Mouse (Mus musculus): ENCODE measurements around the gene Mtrex. TPM values are rescaled to one million over a fixed set of nuclear protein-coding genes. Genes with fewer than 3 reads are reported as not detected.

Gene Mtrex
- polyA plus RNA-seq (2015; fragmentation: Nextera tagmentation; extraction: Ambion mirVana), result 57.3 and 64.1 TPM in 2 replicates

- peaks cover 20% of the 10 kb centered on the region for H3K4me1 ChIP-seq (ENCODE audit: control insufficient read depth, insufficient read depth, low read length)
- H3K27me3 ChIP-seq (ENCODE audit: control insufficient read depth, insufficient read depth, low read depth, low read length), result no peaks in the 10 kb centered on the region
- under 1% methylated on average over 57 of the region's 57 CpGs for WGBS
- ATAC-seq, result peak; percentile 99
- H3K27ac ChIP-seq (ENCODE audit: low read length), result peak within 1 kb of the TSS; percentile 86
- peaks cover 8% of the 10 kb centered on the region; the same call in 1 of the 2 replicates for H3K36me3 ChIP-seq (ENCODE audit: control insufficient read depth, insufficient read depth, low read length)
- H3K4me3 ChIP-seq (ENCODE audit: low read depth, low read length), result peak within 1 kb of the TSS; percentile 88
- peak within 1 kb of the TSS; percentile 71 for H3K4me2 ChIP-seq (ENCODE audit: low read length)
- H3K9me3 ChIP-seq (replicated peaks; ENCODE audit: control insufficient read depth, low read length, poor library complexity, severe bottlenecking), result no peaks in the 10 kb centered on the region
- H3K9ac ChIP-seq (ENCODE audit: low read depth, low read length), result peak within 1 kb of the TSS; percentile 80
Observed at GRCm38 (mm10) chr13:112927287-112928001, at the start of gene Mtrex, which contains the start of gene Dhx29. Mtrex (minus strand) TSS chr13:112927398. Dhx29 (plus strand) TSS chr13:112927454.

DNA sequence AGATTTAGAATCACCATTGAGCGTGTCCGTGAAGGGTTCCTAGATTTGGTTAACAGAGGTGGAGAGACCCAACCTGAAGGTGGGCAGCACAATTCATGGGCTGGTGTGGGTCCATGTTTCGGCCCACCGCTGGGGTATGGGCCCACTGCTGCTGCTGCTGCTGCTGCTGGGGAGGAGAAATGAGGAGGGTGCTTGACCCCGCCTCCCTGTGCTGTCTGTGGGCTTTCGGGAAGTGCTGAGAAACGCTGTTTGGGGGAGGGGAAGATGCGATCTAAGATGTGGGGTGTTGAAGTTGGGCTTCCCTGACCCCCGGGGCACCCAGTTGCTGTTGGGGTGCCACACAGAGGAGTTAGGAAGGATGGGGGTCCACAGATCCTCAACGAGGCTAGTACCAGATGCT is 49.5 kb upstream of the Mtrex start:
- no peak overlapping the region for H3K27ac ChIP-seq (ENCODE audit: low read length)
- H3K27me3 ChIP-seq (ENCODE audit: control insufficient read depth, insufficient read depth, low read depth, low read length), result peaks cover 4% of the 10 kb centered on the region; the same call in 1 of the 2 replicates
- no peaks in the 10 kb centered on the region for H3K9me3 ChIP-seq (replicated peaks; ENCODE audit: control insufficient read depth, low read length, poor library complexity, severe bottlenecking)
- no peak overlapping the region for H3K9ac ChIP-seq (ENCODE audit: low read depth, low read length)
- H3K4me3 ChIP-seq (ENCODE audit: low read depth, low read length), result no peak overlapping the region
- H3K36me3 ChIP-seq (ENCODE audit: control insufficient read depth, insufficient read depth, low read length), result no peaks in the 10 kb centered on the region
- ATAC-seq, result no peak
- no peaks in the 10 kb centered on the region for H3K4me1 ChIP-seq (ENCODE audit: control insufficient read depth, insufficient read depth, low read length)
- WGBS, result 51% methylated on average over 10 of the region's 10 CpGs
- no peak overlapping the region for H3K4me2 ChIP-seq (ENCODE audit: low read length)

DNA sequence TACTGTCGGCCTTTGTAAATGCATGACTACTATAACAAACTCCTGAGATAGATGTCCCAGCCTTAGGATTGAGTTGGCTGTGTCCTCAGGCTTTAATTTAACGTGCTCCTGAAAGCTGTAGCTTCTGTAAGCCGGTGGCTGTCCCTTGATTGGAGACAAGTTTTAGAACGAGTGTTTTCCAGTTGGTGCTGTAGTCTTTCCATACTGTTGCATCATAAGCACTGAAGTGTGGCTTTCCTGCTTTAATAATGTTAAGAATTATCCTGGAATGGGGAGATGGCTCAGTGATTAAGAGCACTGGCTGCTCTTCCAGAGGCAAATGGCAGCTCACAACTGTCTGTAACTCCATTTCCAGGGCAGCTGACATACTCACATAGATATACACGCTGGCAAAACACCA is 40.1 kb upstream of the Mtrex start:
- H3K9ac ChIP-seq (ENCODE audit: low read depth, low read length), result no peak overlapping the region
- H3K9me3 ChIP-seq (replicated peaks; ENCODE audit: control insufficient read depth, low read length, poor library complexity, severe bottlenecking), result no peaks in the 10 kb centered on the region
- no peaks in the 10 kb centered on the region for H3K27me3 ChIP-seq (ENCODE audit: control insufficient read depth, insufficient read depth, low read depth, low read length)
- H3K36me3 ChIP-seq (ENCODE audit: control insufficient read depth, insufficient read depth, low read length), result peaks cover 29% of the 10 kb centered on the region
- H3K4me1 ChIP-seq (ENCODE audit: control insufficient read depth, insufficient read depth, low read length), result no peaks in the 10 kb centered on the region
- WGBS, result 91% methylated on average over 5 of the region's 5 CpGs
- no peak for ATAC-seq
- H3K27ac ChIP-seq (ENCODE audit: low read length), result no peak overlapping the region
- H3K4me2 ChIP-seq (ENCODE audit: low read length), result no peak overlapping the region
- no peak overlapping the region for H3K4me3 ChIP-seq (ENCODE audit: low read depth, low read length)

DNA sequence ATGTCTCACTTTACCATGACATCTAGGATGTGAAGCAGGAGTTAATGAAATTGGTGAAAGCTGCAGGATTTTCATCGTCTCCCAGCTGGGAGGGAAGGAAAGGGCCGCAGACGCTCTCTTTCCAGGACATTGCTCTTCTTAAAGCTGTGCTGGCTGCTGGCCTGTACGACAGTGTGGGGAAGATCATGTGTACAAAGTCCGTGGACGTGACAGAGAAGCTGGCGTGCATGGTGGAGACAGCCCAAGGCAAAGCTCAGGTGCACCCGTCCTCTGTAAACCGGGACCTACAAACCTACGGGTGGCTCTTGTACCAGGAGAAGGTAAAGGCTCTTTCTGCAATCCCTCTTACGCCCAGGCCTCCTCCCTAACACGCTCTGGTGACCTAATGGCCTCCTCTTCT is 37.2 kb upstream of the Mtrex start:
- Histone ChIP-seq H3K36me3 (ENCODE audit: control insufficient read depth, insufficient read depth, low read length) (peaks cover 34% of the 10 kb centered on the region), H3K27me3 (ENCODE audit: control insufficient read depth, insufficient read depth, low read depth, low read length) (no peaks in the 10 kb centered on the region), H3K9me3 (replicated peaks; ENCODE audit: control insufficient read depth, low read length, poor library complexity, severe bottlenecking) (no peaks in the 10 kb centered on the region), H3K4me2 (ENCODE audit: low read length) (no peak overlapping the region), H3K4me1 (ENCODE audit: control insufficient read depth, insufficient read depth, low read length) (no peaks in the 10 kb centered on the region), H3K9ac (ENCODE audit: low read depth, low read length) (no peak overlapping the region), H3K4me3 (ENCODE audit: low read depth, low read length) (no peak overlapping the region), H3K27ac (ENCODE audit: low read length) (no peak overlapping the region)
- no peak for ATAC-seq
- 93% methylated on average over 12 of the region's 12 CpGs for WGBS

- no peaks in the 10 kb centered on the region for H3K4me1 ChIP-seq (ENCODE audit: control insufficient read depth, insufficient read depth, low read length)
- H3K4me3 ChIP-seq (ENCODE audit: low read depth, low read length), result no peak overlapping the region
- ATAC-seq, result no peak
- H3K36me3 ChIP-seq (ENCODE audit: control insufficient read depth, insufficient read depth, low read length), result peaks cover 34% of the 10 kb centered on the region
- no peak overlapping the region for H3K9ac ChIP-seq (ENCODE audit: low read depth, low read length)
- H3K27ac ChIP-seq (ENCODE audit: low read length), result no peak overlapping the region
- 79% methylated on average over 5 of the region's 5 CpGs for WGBS
- no peaks in the 10 kb centered on the region for H3K9me3 ChIP-seq (replicated peaks; ENCODE audit: control insufficient read depth, low read length, poor library complexity, severe bottlenecking)
- no peak overlapping the region for H3K4me2 ChIP-seq (ENCODE audit: low read length)
- H3K27me3 ChIP-seq (ENCODE audit: control insufficient read depth, insufficient read depth, low read depth, low read length), result no peaks in the 10 kb centered on the region
Observed at GRCm38 (mm10) chr13:112963081-112963480, 35.9 kb upstream of the Mtrex start.

GRCm38 (mm10) chr13:112954067-112954466 is 26.9 kb upstream of the Mtrex start:
- Histone ChIP-seq H3K27ac (ENCODE audit: low read length) (no peak overlapping the region), H3K4me2 (ENCODE audit: low read length) (no peak overlapping the region), H3K4me3 (ENCODE audit: low read depth, low read length) (no peak overlapping the region), H3K36me3 (ENCODE audit: control insufficient read depth, insufficient read depth, low read length) (peaks cover 31% of the 10 kb centered on the region), H3K9me3 (replicated peaks; ENCODE audit: control insufficient read depth, low read length, poor library complexity, severe bottlenecking) (no peaks in the 10 kb centered on the region), H3K4me1 (ENCODE audit: control insufficient read depth, insufficient read depth, low read length) (no peaks in the 10 kb centered on the region), H3K9ac (ENCODE audit: low read depth, low read length) (no peak overlapping the region), H3K27me3 (ENCODE audit: control insufficient read depth, insufficient read depth, low read depth, low read length) (no peaks in the 10 kb centered on the region)
- 92% methylated on average over 8 of the region's 8 CpGs for WGBS
- no peak for ATAC-seq

DNA sequence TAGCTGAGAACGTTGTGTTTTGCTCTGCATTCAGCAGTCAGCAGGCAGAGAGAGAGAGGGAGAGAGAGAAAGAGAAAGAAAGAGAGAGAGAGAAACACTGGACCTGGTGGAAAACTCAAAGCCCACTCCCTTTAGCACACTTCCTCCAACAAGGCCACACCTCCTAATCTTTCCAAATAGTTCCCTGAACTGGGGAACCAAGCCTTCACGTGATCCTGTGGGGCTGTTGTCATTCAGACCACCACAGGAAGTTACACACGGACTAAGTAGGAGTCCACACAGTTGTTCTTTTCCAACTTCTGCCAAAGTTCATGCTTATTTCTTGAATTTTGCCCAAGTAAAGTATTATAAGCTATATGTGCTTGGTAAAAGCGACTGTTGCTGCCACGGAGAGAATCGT is 18.7 kb upstream of the Mtrex start:
- no peaks in the 10 kb centered on the region for H3K27me3 ChIP-seq (ENCODE audit: control insufficient read depth, insufficient read depth, low read depth, low read length)
- no peak for ATAC-seq
- no peak overlapping the region for H3K4me3 ChIP-seq (ENCODE audit: low read depth, low read length)
- WGBS, result 85% methylated on average over 6 of the region's 6 CpGs
- no peak overlapping the region for H3K4me2 ChIP-seq (ENCODE audit: low read length)
- H3K27ac ChIP-seq (ENCODE audit: low read length), result no peak overlapping the region
- peaks cover 61% of the 10 kb centered on the region for H3K36me3 ChIP-seq (ENCODE audit: control insufficient read depth, insufficient read depth, low read length)
- no peaks in the 10 kb centered on the region for H3K9me3 ChIP-seq (replicated peaks; ENCODE audit: control insufficient read depth, low read length, poor library complexity, severe bottlenecking)
- H3K4me1 ChIP-seq (ENCODE audit: control insufficient read depth, insufficient read depth, low read length), result no peaks in the 10 kb centered on the region
- no peak overlapping the region for H3K9ac ChIP-seq (ENCODE audit: low read depth, low read length)

DNA sequence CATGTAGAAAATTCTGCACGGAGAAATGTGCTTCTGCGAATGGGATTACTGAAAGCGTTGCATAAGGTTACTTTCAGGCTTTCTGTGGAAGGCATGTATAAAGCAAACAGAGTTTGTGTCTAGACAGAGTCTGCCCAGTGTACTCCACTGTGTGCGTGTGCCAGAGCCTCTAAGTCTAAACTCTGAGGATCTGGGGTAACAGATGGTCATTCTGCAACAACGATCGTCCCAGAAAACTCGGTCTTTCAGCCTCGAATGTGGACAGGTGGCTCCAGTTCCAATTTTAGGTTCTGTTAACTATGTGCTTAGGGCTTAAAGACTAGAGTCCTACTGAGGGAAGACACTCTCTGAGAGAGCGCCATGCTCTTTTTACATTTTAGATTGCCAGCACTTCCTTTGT is 18.1 kb upstream of the Mtrex start:
- no peak overlapping the region for H3K27ac ChIP-seq (ENCODE audit: low read length)
- no peaks in the 10 kb centered on the region for H3K9me3 ChIP-seq (replicated peaks; ENCODE audit: control insufficient read depth, low read length, poor library complexity, severe bottlenecking)
- H3K4me2 ChIP-seq (ENCODE audit: low read length), result no peak overlapping the region
- ATAC-seq, result no peak
- no peaks in the 10 kb centered on the region for H3K4me1 ChIP-seq (ENCODE audit: control insufficient read depth, insufficient read depth, low read length)
- H3K27me3 ChIP-seq (ENCODE audit: control insufficient read depth, insufficient read depth, low read depth, low read length), result no peaks in the 10 kb centered on the region
- WGBS, result 94% methylated on average over 9 of the region's 9 CpGs
- peaks cover 60% of the 10 kb centered on the region for H3K36me3 ChIP-seq (ENCODE audit: control insufficient read depth, insufficient read depth, low read length)
- no peak overlapping the region for H3K4me3 ChIP-seq (ENCODE audit: low read depth, low read length)
- no peak overlapping the region for H3K9ac ChIP-seq (ENCODE audit: low read depth, low read length)

DNA sequence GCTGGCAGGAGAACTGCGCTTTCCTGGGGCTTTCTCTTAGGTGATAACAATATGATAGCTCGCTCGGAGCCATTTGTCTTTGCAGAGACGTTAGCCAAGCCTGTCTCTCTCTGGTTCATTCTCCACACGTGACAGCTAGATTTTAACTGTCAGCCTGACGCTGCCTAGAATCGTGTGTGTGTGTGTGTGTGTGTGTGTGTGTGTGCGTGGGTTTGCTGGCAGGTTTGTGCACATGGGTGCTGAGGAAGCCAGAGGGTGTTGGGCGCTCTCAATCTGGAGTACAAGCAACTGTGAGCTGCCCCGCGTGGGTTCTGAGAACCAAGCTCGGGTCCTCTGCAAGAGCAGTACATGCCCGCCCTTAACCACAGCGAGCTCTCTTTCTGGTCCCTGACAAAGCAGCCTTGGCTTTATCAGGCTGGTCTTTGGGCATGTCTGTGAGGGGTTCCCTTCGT is 14.7 kb upstream of the Mtrex start:
- no peaks in the 10 kb centered on the region for H3K9me3 ChIP-seq (replicated peaks; ENCODE audit: control insufficient read depth, low read length, poor library complexity, severe bottlenecking)
- peaks cover 50% of the 10 kb centered on the region for H3K36me3 ChIP-seq (ENCODE audit: control insufficient read depth, insufficient read depth, low read length)
- H3K4me2 ChIP-seq (ENCODE audit: low read length), result no peak overlapping the region
- no peaks in the 10 kb centered on the region for H3K4me1 ChIP-seq (ENCODE audit: control insufficient read depth, insufficient read depth, low read length)
- no peaks in the 10 kb centered on the region for H3K27me3 ChIP-seq (ENCODE audit: control insufficient read depth, insufficient read depth, low read depth, low read length)
- H3K27ac ChIP-seq (ENCODE audit: low read length), result no peak overlapping the region
- WGBS, result 86% methylated on average over 15 of the region's 15 CpGs
- no peak overlapping the region for H3K4me3 ChIP-seq (ENCODE audit: low read depth, low read length)
- no peak overlapping the region for H3K9ac ChIP-seq (ENCODE audit: low read depth, low read length)
- no peak for ATAC-seq

All from midbrain, embryonic 16.5 days (tissue).